Mouse (Mus musculus) G1E (cell line): ENCODE measurements at regions not wholly inside any gene's neighbourhood (a gene's known extent, or its start where the extent isn't known, plus 50 kb on each side); places are given as distances from the start of the nearest gene placed in this dataset.

Experiments used
- ATAC-seq: 2 replicates; pipeline ENCODE4 v1.8.0; 2016; ENCODE audit warnings: mild to moderate bottlenecking; ENCODE audit not compliant: insufficient number of reproducible peaks, poor library complexity, low FRiP score, severe bottlenecking; ENCODE audit errors: extremely low read depth
- DNase-seq: peaks from one replicate; pipeline ENCODE4 v3.0.0; 2012; ENCODE audit warnings: low spot score
- H3K27me3 ChIP-seq: 2 replicates; pipeline ENCODE4 v1.6.1; 2012; ENCODE audit warnings: mild to moderate bottlenecking, low read length, inconsistent platforms; ENCODE audit not compliant: insufficient read depth
- H3K36me3 ChIP-seq: replicated peaks from 2 replicates; pipeline ENCODE3; 2012; ENCODE audit warnings: mild to moderate bottlenecking, inconsistent platforms
- H3K4me1 ChIP-seq: 2 replicates; pipeline ENCODE4 v1.6.1; 2012; ENCODE audit warnings: low read depth, low read length, inconsistent platforms, mixed read lengths; ENCODE audit not compliant: insufficient read depth
- H3K4me3 ChIP-seq: 2 replicates; pipeline ENCODE4 v1.5.1; 2012; ENCODE audit warnings: low read depth, mild to moderate bottlenecking, inconsistent platforms, low read length, moderate library complexity, mixed read lengths
- H3K9me3 ChIP-seq: replicated peaks from 2 replicates; pipeline ENCODE4 v1.6.1; 2012; ENCODE audit warnings: inconsistent platforms
- CTCF ChIP-seq: IDR thresholded peaks from 2 replicates; pipeline ENCODE4 v1.5.1; 2012; ENCODE audit warnings: low read depth, low read length, inconsistent platforms, mixed read lengths
- GATA1 ChIP-seq: IDR thresholded peaks from 2 replicates; pipeline ENCODE4 v1.6.1; 2012; ENCODE audit warnings: borderline replicate concordance, low read length, inconsistent platforms, mixed read lengths
- GATA2 ChIP-seq: IDR thresholded peaks from 2 replicates; pipeline ENCODE4 v1.6.1; 2012; ENCODE audit warnings: low read depth, low read length, inconsistent platforms, borderline replicate concordance
- POLR2AphosphoS5 ChIP-seq: IDR thresholded peaks from 2 replicates; pipeline ENCODE4 v1.6.1; 2012; ENCODE audit warnings: low read depth, low read length, inconsistent platforms; ENCODE audit not compliant: insufficient replicate concordance
- TAL1 ChIP-seq: conservative IDR thresholded peaks from 2 replicates; pipeline ENCODE4 v1.6.1; 2012; ENCODE audit warnings: low read depth, low read length, inconsistent platforms, mixed read lengths

GRCm38 (mm10) chr5:91302943-91303342 lies 99.9 kb downstream of the Btc start:
- no peaks in the 10 kb centered on the region for H3K4me1 ChIP-seq

DNA sequence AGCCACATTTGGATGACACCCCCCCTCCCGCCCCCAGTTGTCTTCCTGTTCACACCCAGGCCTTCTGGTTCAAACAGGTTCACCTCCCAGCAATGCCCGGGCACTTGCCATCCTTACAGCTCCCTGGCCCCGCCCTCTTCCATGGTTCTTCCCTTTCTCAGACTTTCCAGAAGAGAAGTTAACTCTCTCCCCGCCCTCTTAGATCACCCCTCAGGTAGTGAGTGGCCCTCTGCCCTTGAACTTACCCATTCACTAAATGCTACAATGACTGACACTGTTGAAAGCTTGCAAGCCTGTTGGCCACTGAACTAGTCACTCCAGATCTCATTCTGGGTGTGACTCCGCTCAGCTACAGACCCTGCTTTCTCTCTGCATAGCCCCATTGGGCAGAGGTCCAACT lies 99.1 kb downstream of the Btc start:
- TF ChIP-seq POLR2AphosphoS5 (no peak), GATA2 (no peak), TAL1 (no peak), CTCF (no peak), GATA1 (no peak)
- H3K27me3 ChIP-seq = no peaks in the 10 kb centered on the region
- H3K36me3 ChIP-seq = no peaks in the 10 kb centered on the region
- no peaks in the 10 kb centered on the region for H3K9me3 ChIP-seq
- no peaks in the 10 kb centered on the region for H3K4me1 ChIP-seq
- H3K4me3 ChIP-seq = no peak overlapping the region
- ATAC-seq = no peak
- DNase-seq = no peak

More at GRCm38 (mm10) chr5:91302943-91303342, 99.9 kb downstream of the Btc start:
- no peak overlapping the region for H3K4me3 ChIP-seq
- no peaks in the 10 kb centered on the region for H3K36me3 ChIP-seq
- H3K27me3 ChIP-seq = no peaks in the 10 kb centered on the region
- ATAC-seq = no peak
- TF ChIP-seq GATA2 (no peak), CTCF (no peak), TAL1 (no peak), POLR2AphosphoS5 (no peak), GATA1 (no peak)
- no peaks in the 10 kb centered on the region for H3K9me3 ChIP-seq
- DNase-seq = no peak

- TF ChIP-seq GATA2 (no peak), POLR2AphosphoS5 (no peak), CTCF (no peak), GATA1 (no peak), TAL1 (no peak)
- DNase-seq (no peak), ATAC-seq (no peak)
These were observed 95.8 kb downstream of the Btc start for GRCm38 (mm10) chr5:91307031-91307430.

More at GRCm38 (mm10) chr5:91307031-91307430, 95.8 kb downstream of the Btc start:
- no peaks in the 10 kb centered on the region for H3K27me3 ChIP-seq
- H3K4me1 ChIP-seq = no peaks in the 10 kb centered on the region
- no peak overlapping the region for H3K4me3 ChIP-seq
- no peaks in the 10 kb centered on the region for H3K36me3 ChIP-seq
- no peaks in the 10 kb centered on the region for H3K9me3 ChIP-seq
